Mouse (Mus musculus) central nervous system, embryonic 11.5 days (tissue): Measurements from ENCODE around the gene Gpx2. TPM values are rescaled to one million over a fixed set of nuclear protein-coding genes. Genes with fewer than 3 reads are reported as not detected.

Experiments used
- polyA plus RNA-seq: library from polyadenylated mRNA; depleted of rRNA; stranded (reverse); fragments of >200 nt; gene quantifications from 2 replicates; pipeline ENCODE4 v1.2.3, GENCODE M21; 2012; rRNA removed

The Gpx2 gene
- polyA plus RNA-seq, result 0.16 and 0.60 TPM in 2 replicates

DNA sequence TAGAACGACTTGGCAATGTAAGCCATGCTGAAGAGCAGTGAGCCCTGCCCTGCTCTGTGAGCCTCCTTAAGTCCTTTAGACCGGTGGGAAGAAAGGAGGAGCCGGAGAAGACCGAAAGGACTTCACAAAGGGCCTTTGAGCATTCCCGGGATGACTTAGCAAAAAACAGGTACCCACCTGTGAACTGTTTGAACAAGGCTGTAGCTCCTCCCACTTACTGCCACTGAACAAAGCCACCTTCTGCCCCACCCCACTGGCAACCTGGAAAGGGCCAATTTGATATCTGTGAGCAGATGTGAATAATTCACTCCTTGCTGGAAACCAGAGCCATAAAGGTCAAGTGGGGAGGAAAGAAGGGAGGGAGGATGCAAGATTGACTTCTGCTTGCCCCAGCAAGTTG lies at the start of gene Gpx2:
Gene Gpx2 (minus strand): TSS at position 205 of the 400 bp plus-strand sequence.

DNA sequence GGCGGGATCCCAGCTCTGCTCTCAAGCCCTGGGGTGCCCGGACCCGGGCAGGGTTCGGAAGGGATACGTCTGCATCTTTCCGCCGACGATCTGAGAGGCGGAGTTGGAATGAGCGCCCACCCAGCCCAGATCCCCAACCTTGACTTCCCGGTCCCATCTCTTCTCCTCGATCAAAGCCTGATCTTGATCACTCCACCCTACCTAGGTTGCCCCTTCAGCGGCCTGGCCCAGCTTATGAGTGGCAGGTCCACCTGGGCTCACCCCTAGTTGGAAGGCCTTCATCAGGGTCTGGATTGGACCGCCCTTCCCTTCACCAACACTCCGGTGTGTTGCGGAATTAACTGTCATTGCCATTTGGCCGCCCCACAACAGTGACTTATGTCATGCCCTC lies 27.3 kb upstream of the Gpx2 start, which contains the start of gene Rab15:
Gene Rab15 (minus strand): TSS at position 258 of the 391 bp plus-strand sequence.

DNA sequence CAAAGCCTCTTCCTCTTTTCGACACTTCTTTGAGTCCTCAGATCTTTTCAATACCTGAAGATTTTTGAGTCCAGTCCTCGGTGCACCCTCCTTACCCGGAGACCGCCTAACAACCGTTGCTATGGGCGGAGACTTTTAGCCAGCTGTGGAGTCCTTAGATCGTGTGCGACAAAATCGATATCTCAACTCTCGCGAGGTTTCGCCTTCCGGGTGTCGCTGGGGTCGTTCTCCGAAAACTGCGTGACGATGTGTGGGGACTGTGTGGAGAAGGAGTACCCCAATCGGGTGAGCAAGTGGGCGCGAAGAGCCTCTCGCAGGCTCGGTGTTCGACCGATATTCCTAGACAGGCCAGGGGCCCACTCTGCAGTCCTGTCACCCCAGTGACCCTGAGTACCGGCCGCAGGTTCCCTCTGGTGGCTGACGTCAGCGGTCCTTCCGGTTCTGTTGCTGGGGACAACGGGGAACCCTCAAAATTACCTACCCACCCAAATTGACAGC lies 30.0 kb downstream of the Gpx2 start, which contains the start of the genes Churc1 and Fntb:
Gene Churc1 (plus strand): TSS at position 185 of the 498 bp plus-strand sequence.
Gene Fntb (plus strand): TSS at position 236 of the 498 bp plus-strand sequence.

Other genes with a start within 250 kb of the Gpx2 start
- gene Sptb, start 85.0 kb downstream of the Gpx2 start, polyA plus RNA-seq, result 5.6 and 5.9 TPM in 2 replicates
- 56.8 and 61.5 TPM in 2 replicates for gene Churc1, start 30.0 kb downstream of the Gpx2 start, polyA plus RNA-seq
- 24.7 and 30.6 TPM in 2 replicates for gene Fntb, start 30.0 kb downstream of the Gpx2 start, polyA plus RNA-seq
- 12.9 and 13.9 TPM in 2 replicates for gene Rab15, start 27.4 kb upstream of the Gpx2 start, polyA plus RNA-seq
- 41.9 and 43.0 TPM in 2 replicates for gene Max, start 166.6 kb upstream of the Gpx2 start, polyA plus RNA-seq